Mouse (Mus musculus): ENCODE data around the gene Ptgis. TPM values are rescaled to one million over a fixed set of nuclear protein-coding genes. Genes with fewer than 3 reads are reported as not detected.

Gene Ptgis
- polyA plus RNA-seq, 1 experiment from 2014 or later: 11.2 TPM

GRCm38 (mm10) chr2:167185432-167185831 is 55.0 kb downstream of the Ptgis start:
- Histone ChIP-seq H3K9ac (ENCODE audit: low read length) (no peak overlapping the region), H3K4me2 (no peak overlapping the region), H3K4me1 (ENCODE audit: control insufficient read depth, insufficient read depth, low read length) (peaks cover 7% of the 10 kb centered on the region), H3K27ac (ENCODE audit: low read depth, low read length) (no peak overlapping the region), H3K27me3 (ENCODE audit: control insufficient read depth, insufficient read depth, low read length) (peaks cover 23% of the 10 kb centered on the region), H3K4me3 (ENCODE audit: low read depth, low read length) (no peak overlapping the region), H3K36me3 (ENCODE audit: control insufficient read depth, insufficient read depth, low read length) (no peaks in the 10 kb centered on the region), H3K9me3 (ENCODE audit: control insufficient read depth, low read length) (no peaks in the 10 kb centered on the region)
- WGBS: 84% methylated on average over 2 of the region's 2 CpGs
- DNase-seq (ENCODE audit: low spot score, missing footprints) (no peak), ATAC-seq (ENCODE audit: low FRiP score) (no peak)

- ATAC-seq (ENCODE audit: low FRiP score): no peak
- Histone ChIP-seq H3K4me2 (no peak overlapping the region), H3K4me1 (ENCODE audit: control insufficient read depth, insufficient read depth, low read length) (no peaks in the 10 kb centered on the region), H3K4me3 (ENCODE audit: low read depth, low read length) (no peak overlapping the region), H3K9ac (ENCODE audit: low read length) (no peak overlapping the region), H3K9me3 (ENCODE audit: control insufficient read depth, low read length) (no peaks in the 10 kb centered on the region), H3K27me3 (ENCODE audit: control insufficient read depth, insufficient read depth, low read length) (no peaks in the 10 kb centered on the region; the same call in 1 of the 2 replicates), H3K36me3 (ENCODE audit: control insufficient read depth, insufficient read depth, low read length) (no peaks in the 10 kb centered on the region), H3K27ac (ENCODE audit: low read depth, low read length) (no peak overlapping the region)
- 87% methylated on average over 14 of the region's 14 CpGs for WGBS
- no peak for DNase-seq (ENCODE audit: low spot score, missing footprints)
Observed at GRCm38 (mm10) chr2:167181662-167182389, 58.6 kb downstream of the Ptgis start.

GRCm38 (mm10) chr2:167181096-167181495 is 59.3 kb downstream of the Ptgis start:
- DNase-seq (ENCODE audit: low spot score, missing footprints) (no peak), ATAC-seq (ENCODE audit: low FRiP score) (no peak)
- Histone ChIP-seq H3K36me3 (ENCODE audit: control insufficient read depth, insufficient read depth, low read length) (no peaks in the 10 kb centered on the region), H3K4me2 (no peak overlapping the region), H3K27me3 (ENCODE audit: control insufficient read depth, insufficient read depth, low read length) (no peaks in the 10 kb centered on the region), H3K4me3 (ENCODE audit: low read depth, low read length) (no peak overlapping the region), H3K9me3 (ENCODE audit: control insufficient read depth, low read length) (no peaks in the 10 kb centered on the region), H3K27ac (ENCODE audit: low read depth, low read length) (no peak overlapping the region), H3K9ac (ENCODE audit: low read length) (no peak overlapping the region), H3K4me1 (ENCODE audit: control insufficient read depth, insufficient read depth, low read length) (no peaks in the 10 kb centered on the region)
- WGBS: 84% methylated on average over 8 of the region's 8 CpGs

GRCm38 (mm10) chr2:167179301-167179700 is 61.1 kb downstream of the Ptgis start:
- Histone ChIP-seq H3K27ac (ENCODE audit: low read depth, low read length) (no peak overlapping the region), H3K4me3 (ENCODE audit: low read depth, low read length) (no peak overlapping the region), H3K27me3 (ENCODE audit: control insufficient read depth, insufficient read depth, low read length) (no peaks in the 10 kb centered on the region), H3K4me1 (ENCODE audit: control insufficient read depth, insufficient read depth, low read length) (no peaks in the 10 kb centered on the region), H3K9me3 (ENCODE audit: control insufficient read depth, low read length) (no peaks in the 10 kb centered on the region), H3K4me2 (no peak overlapping the region), H3K9ac (ENCODE audit: low read length) (no peak overlapping the region), H3K36me3 (ENCODE audit: control insufficient read depth, insufficient read depth, low read length) (no peaks in the 10 kb centered on the region)
- DNase-seq (ENCODE audit: low spot score, missing footprints) (no peak), ATAC-seq (ENCODE audit: low FRiP score) (no peak)
- 90% methylated on average over 10 of the region's 10 CpGs for WGBS

- no peak overlapping the region for H3K27ac ChIP-seq (ENCODE audit: low read depth, low read length)
- ATAC-seq (ENCODE audit: low FRiP score) (no peak), DNase-seq (ENCODE audit: low spot score, missing footprints) (no peak)
- no peaks in the 10 kb centered on the region for H3K4me1 ChIP-seq (ENCODE audit: control insufficient read depth, insufficient read depth, low read length)
- H3K4me3 ChIP-seq (ENCODE audit: low read depth, low read length): no peak overlapping the region
- WGBS: 72% methylated on average over 10 of the region's 10 CpGs
- no peak overlapping the region for H3K4me2 ChIP-seq
- H3K9ac ChIP-seq (ENCODE audit: low read length): no peak overlapping the region
- H3K9me3 ChIP-seq (ENCODE audit: control insufficient read depth, low read length): no peaks in the 10 kb centered on the region
- H3K27me3 ChIP-seq (ENCODE audit: control insufficient read depth, insufficient read depth, low read length): no peaks in the 10 kb centered on the region
- H3K36me3 ChIP-seq (ENCODE audit: control insufficient read depth, insufficient read depth, low read length): no peaks in the 10 kb centered on the region
Observed at GRCm38 (mm10) chr2:167177231-167177641, 63.2 kb downstream of the Ptgis start.

- Histone ChIP-seq H3K27ac (ENCODE audit: low read depth, low read length) (no peak overlapping the region), H3K9me3 (ENCODE audit: control insufficient read depth, low read length) (no peaks in the 10 kb centered on the region), H3K4me1 (ENCODE audit: control insufficient read depth, insufficient read depth, low read length) (no peaks in the 10 kb centered on the region), H3K27me3 (ENCODE audit: control insufficient read depth, insufficient read depth, low read length) (no peaks in the 10 kb centered on the region), H3K4me2 (no peak overlapping the region), H3K4me3 (ENCODE audit: low read depth, low read length) (no peak overlapping the region), H3K36me3 (ENCODE audit: control insufficient read depth, insufficient read depth, low read length) (no peaks in the 10 kb centered on the region), H3K9ac (ENCODE audit: low read length) (no peak overlapping the region)
- 90% methylated on average over 6 of the region's 6 CpGs for WGBS
- DNase-seq (ENCODE audit: low spot score, missing footprints) (no peak), ATAC-seq (ENCODE audit: low FRiP score) (no peak)
Observed at GRCm38 (mm10) chr2:167175284-167175683, 65.1 kb downstream of the Ptgis start.

- WGBS: 70% methylated on average over 5 of the region's 5 CpGs
- H3K9me3 ChIP-seq (ENCODE audit: control insufficient read depth, low read length): no peaks in the 10 kb centered on the region
- H3K27me3 ChIP-seq (ENCODE audit: control insufficient read depth, insufficient read depth, low read length): no peaks in the 10 kb centered on the region
- H3K4me3 ChIP-seq (ENCODE audit: low read depth, low read length): no peak overlapping the region
- no peak overlapping the region for H3K4me2 ChIP-seq
- H3K4me1 ChIP-seq (ENCODE audit: control insufficient read depth, insufficient read depth, low read length): no peaks in the 10 kb centered on the region
- ATAC-seq (ENCODE audit: low FRiP score): no peak
- no peak for DNase-seq (ENCODE audit: low spot score, missing footprints)
- no peak overlapping the region for H3K9ac ChIP-seq (ENCODE audit: low read length)
- H3K36me3 ChIP-seq (ENCODE audit: control insufficient read depth, insufficient read depth, low read length): no peaks in the 10 kb centered on the region
- no peak overlapping the region for H3K27ac ChIP-seq (ENCODE audit: low read depth, low read length)
Observed at GRCm38 (mm10) chr2:167173051-167173875, 67.1 kb downstream of the Ptgis start.

GRCm38 (mm10) chr2:167167515-167168212 is 72.7 kb downstream of the Ptgis start:
- Histone ChIP-seq H3K27ac (ENCODE audit: low read depth, low read length) (no peak overlapping the region), H3K27me3 (ENCODE audit: control insufficient read depth, insufficient read depth, low read length) (no peaks in the 10 kb centered on the region), H3K4me2 (no peak overlapping the region), H3K9me3 (ENCODE audit: control insufficient read depth, low read length) (no peaks in the 10 kb centered on the region), H3K9ac (ENCODE audit: low read length) (no peak overlapping the region), H3K4me1 (ENCODE audit: control insufficient read depth, insufficient read depth, low read length) (no peaks in the 10 kb centered on the region), H3K4me3 (ENCODE audit: low read depth, low read length) (no peak overlapping the region), H3K36me3 (ENCODE audit: control insufficient read depth, insufficient read depth, low read length) (no peaks in the 10 kb centered on the region)
- WGBS: 70% methylated on average over 11 of the region's 11 CpGs
- DNase-seq (ENCODE audit: low spot score, missing footprints) (no peak), ATAC-seq (ENCODE audit: low FRiP score) (no peak)

GRCm38 (mm10) chr2:167163600-167163999 is 76.8 kb downstream of the Ptgis start:
- no peak overlapping the region for H3K27ac ChIP-seq (ENCODE audit: low read depth, low read length)
- H3K4me1 ChIP-seq (ENCODE audit: control insufficient read depth, insufficient read depth, low read length): no peaks in the 10 kb centered on the region
- H3K4me2 ChIP-seq: no peak overlapping the region
- 95% methylated on average over 9 of the region's 9 CpGs for WGBS
- no peak overlapping the region for H3K9ac ChIP-seq (ENCODE audit: low read length)
- H3K9me3 ChIP-seq (ENCODE audit: control insufficient read depth, low read length): no peaks in the 10 kb centered on the region
- H3K36me3 ChIP-seq (ENCODE audit: control insufficient read depth, insufficient read depth, low read length): no peaks in the 10 kb centered on the region
- no peaks in the 10 kb centered on the region for H3K27me3 ChIP-seq (ENCODE audit: control insufficient read depth, insufficient read depth, low read length)
- ATAC-seq (ENCODE audit: low FRiP score): no peak
- H3K4me3 ChIP-seq (ENCODE audit: low read depth, low read length): no peak overlapping the region
- DNase-seq (ENCODE audit: low spot score, missing footprints): no peak

Measured in midbrain, embryonic 11.5 days (tissue).